Mouse (Mus musculus): ENCODE data around the gene Mdm1.
"Not testable (repeated sequence)": the region's sequence is repeated elsewhere in the genome, so short reads cannot be mapped to it uniquely, and the experiment has no call there.

The Mdm1 gene

GRCm38 (mm10) chr10:118125236-118125635 is 16.4 kb upstream of the Mdm1 start:
- DNase-seq, result no peak

DNA sequence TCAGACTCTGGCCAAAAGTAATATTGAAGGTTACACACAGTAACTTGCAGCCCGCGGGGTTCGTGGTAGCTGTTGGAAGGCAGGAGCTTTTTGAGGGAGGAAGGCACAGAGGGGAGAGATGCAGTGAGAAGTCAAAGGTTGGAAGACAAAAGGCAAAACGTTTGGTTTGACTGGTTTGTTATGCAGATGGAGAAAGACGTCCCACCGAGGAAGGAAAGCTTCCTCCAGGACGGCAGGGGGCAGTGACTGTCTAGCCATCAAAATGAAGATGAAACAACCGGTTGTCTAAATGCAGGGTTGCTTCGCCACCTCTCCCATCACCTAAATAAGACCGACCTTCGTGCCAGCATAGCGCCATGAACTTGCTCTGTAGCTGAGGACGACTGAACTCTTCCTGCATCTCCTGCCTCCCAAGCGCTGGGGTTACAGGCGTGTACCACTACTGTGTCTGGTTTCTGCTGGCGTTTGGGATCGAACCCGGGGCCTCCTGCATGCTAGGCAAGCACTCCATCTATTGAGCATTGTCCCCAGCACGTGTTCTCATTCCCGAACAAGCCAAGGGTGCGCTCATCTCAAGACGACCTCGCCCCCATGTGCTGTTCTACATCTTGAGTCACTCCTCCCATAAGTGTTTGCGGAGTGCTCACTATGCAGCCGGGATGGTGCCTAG is 15.7 kb upstream of the Mdm1 start:
- DNase-seq, result no peak

DNA sequence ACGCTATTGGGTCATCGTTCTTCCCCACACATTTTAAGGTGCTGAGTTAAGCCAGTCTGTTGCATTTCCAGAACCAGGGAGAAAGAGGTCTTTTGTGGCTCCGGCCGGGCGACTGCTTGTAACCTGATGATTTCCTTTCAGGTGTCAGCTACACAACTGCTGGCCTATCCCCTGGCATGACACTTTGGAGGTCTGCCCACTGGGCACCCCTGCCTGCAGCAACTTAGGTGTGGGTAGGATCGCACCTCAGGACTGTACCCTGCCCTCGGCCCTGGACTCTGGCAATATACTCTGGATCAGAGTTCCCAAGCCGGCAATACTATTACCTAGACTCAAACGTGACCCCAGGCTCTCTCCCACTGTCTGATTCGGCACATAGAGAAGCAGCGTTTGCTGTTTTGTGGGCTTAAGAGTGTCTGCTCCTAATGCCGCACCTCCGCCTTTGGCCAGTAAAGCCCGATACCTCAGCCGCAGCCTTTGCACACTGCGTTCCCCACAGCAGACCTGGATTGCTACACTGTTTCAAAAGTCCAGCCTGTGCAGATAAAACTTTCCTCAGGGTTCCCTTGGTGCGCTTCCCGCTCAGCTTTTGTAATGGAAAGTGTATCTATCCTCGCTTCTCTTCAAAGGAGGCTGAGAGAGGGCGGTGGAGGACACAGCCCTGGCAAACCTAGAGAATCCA is 12.5 kb upstream of the Mdm1 start:
- DNase-seq, result peak; percentile 21

- DNase-seq, result no peak
Measured at GRCm38 (mm10) chr10:118130016-118130415, 11.6 kb upstream of the Mdm1 start.

DNA sequence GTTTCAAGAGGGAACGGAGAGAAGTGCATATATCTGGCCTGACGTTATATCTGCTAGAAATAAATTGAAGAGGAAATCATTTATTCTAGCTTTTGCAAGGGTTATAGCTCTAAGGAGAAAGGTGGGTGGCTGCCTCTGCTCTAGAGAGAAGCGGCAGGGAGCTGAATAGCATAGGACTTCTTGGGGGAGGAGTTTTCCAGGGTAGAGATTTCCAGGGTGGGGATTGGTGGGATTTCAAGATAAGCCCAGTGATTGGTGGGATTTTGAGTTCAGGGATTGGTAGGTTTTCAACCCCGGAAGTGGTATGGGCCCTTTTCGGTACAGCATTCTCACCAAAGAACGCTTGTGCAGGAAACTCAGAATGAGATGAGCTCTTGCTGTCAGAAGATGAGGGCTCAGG is 8.6 kb upstream of the Mdm1 start:
- DNase-seq, result no peak

DNA sequence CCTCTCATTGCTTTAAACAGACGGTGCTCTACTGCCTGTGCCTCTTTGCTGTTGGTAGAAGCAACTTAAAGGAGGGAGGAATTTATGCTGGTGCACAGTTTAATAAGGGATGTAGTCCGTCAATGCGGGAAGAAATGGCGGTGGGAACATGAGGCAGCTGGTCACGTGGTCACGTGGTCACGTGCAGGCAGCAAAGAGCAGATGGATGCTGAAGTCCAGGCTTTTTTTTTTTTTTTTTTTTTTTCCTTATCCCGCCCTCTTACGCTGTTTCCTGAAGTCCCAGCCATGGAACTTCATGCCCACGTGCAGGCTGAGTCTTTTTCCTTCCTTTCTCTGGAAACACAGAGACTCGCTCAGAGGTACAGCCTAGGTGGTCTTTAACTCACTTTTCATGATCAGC is 3.1 kb upstream of the Mdm1 start:
- DNase-seq, result no peak

DNA sequence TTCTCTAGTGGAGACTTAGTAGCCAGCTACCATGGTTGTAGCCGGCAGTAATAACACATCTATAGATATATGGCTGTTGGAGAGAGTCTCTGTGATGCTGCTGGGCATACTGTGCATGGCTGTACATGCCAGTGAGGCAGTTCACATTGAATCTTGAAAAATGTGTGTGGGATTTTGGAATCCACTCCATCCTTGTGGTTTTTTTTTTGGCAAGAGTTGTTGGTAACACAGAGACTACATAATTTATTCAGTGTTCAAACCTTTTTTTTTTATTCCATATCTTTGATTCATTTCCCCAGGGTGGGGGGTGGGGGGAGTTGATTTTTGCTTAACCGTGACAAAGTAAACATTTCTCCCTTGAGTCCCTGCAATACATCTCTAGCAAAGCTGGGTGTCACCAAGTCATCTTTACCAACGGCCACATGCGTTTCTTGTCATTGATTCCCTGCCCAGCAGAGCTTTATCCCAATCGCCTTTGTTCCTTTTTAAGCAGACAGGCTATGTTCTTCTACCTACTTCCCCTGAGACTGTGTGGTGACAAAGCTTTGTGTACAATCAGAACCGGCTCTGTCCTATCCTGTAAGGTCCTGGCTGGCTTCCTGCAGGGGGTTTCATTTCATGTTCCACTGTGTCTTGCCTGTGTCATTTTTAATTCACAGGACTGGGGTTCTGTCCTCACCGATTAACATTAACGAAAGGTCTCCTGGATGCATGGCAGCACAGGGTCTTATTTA is 1.6 kb upstream of the Mdm1 start:
- no peak for DNase-seq

- no peak for DNase-seq
Measured at GRCm38 (mm10) chr10:118141884-118142801, 532 bp downstream of the Mdm1 start.

DNA sequence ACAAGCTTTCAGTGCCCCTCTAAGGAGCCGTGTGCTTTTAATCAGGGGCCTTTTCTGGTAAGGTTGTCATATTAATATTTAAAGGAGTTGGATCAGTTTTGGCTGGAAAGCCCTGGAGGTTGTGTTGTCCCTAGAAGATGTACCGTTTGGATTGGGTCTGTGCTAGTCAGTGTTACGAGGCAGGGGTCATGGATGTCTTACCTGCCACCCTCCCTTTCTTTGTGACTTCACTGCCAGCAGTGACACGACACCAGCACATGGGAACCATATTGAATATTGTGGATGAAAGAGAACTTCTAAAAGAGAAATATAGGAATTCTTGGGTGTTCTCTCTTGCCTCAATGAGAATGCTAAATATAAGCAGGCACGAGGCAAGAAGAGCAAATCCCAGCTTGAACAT is 7.8 kb downstream of the Mdm1 start:
- DNase-seq, result no peak

- DNase-seq, result no peak
Measured at GRCm38 (mm10) chr10:118150866-118151265, 9.3 kb downstream of the Mdm1 start.

DNA sequence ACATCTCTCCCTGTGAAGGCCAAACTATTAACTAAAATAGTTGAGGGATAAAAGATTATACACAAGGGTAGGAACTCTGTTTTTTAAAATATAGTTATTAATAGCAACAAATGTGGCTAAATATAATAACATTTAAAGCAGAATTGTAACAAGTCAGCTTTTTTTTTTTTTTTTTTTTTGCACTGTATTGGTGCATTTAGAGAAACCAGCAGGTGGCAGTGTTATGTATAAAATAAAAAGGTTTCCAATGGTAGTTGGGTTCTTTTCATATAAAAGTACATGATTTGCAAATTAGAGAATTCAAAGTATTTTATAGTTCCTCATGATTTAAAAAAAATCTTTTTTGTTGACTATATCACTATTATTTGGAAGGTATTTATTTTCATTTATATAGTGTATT is 14.3 kb downstream of the Mdm1 start:
- DNase-seq, result peak; percentile 20

GRCm38 (mm10) chr10:118161131-118161530 is 19.5 kb downstream of the Mdm1 start:
- no peak for DNase-seq

GRCm38 (mm10) chr10:118169212-118169611 is 27.6 kb downstream of the Mdm1 start:
- DNase-seq, result no peak

DNA sequence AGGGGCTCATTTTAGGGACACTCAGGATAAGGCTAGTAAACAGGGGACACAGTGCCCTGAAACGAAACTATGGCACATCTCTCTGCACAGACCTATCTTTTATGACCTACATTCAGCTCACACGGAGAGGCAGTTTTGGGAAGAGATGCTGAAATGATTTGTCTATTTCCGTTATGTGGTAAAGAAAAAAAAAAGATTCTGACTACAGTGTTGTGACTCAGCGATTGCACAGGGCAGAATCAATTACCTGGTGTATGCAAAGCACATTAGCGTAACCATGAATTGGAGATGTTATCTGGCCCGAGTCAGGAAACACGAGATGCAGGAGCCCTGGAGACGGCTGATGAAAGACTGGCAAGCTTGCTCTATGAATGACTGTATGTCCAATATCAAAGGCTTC is 30.8 kb downstream of the Mdm1 start:
- DNase-seq, result no peak

DNA sequence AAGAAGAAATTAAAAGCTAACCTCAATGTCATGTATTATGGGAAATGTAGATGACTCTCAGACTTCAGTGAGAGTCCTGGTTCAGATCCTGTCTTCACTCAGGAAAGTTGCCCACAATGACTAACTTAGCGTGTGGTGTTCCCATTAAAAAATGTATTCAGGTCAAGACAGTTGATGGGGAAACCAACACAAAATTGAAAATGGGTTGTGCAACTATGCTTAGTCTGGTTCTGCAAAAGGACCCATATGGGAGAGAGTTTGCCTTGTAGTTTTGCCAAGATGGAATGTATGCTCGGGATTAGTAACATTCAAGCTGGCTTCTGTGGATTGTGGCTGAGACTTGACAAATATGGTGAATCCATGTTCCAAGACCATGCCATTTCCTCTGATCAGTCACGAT is 31.3 kb downstream of the Mdm1 start:
- DNase-seq, result no peak

- DNase-seq, result not testable (repeated sequence)
Measured at GRCm38 (mm10) chr10:118175542-118175941, 33.9 kb downstream of the Mdm1 start.

DNA sequence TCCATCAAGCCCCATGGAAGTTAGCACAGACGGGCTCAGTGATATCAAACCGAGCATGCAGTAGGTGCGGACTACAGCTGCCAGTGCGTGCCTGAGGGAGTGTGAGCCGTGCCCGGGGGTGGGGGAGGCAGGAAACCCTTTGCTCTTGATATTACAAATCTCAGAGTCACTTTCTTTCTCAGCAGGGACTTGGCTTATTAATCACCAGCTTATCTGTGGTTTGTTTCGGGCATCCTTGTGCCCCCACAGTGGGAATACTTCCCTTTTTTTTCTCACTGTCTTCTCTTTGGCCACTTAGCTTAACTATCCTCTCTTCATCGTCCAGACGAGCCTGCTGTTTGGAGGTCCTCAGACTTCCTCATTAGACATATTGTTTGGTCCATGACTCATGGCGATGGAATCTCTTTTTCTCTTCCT is 37.1 kb downstream of the Mdm1 start:
- no peak for DNase-seq

DNA sequence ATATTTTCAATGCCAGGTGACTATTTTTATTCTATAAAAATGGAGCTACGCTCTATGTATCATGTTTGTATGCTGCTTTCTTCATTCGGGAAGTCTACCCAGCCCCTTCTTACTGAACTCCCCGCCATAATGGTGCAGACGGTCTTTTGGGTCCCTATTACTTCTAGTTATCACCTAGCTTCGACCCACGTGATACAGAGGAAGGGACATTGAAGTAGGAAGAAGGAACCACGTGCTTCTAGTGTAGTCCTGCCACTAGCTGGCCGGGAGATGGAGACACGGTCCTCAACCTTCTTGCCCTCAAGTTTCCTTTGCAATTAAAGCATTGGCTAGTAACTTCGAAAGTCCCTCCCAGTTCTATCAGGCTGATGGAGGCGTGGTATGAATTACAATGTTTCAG is 37.7 kb downstream of the Mdm1 start:
- no peak for DNase-seq

GRCm38 (mm10) chr10:118195150-118195549 is 53.5 kb downstream of the Mdm1 start:
- not testable (repeated sequence) for DNase-seq

DNA sequence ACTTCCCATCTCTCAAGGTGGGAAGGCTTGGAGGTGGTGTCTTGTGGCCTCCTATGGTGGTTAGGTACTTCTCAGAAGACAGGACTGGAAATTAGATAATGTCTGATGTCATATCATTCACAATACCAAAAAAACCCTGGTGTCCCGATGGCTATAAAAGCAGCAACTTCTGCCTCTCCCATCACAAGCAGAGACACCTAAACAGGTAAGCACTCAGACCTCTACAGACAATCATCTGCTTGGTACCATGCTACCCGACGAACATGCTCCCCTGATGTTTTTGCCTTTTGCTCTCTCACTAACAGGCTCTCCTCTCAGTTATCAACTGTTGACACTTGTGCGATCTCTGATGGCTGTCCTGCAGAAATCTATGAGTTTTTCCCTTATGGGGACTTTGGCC is 63.0 kb downstream of the Mdm1 start, which contains the start of gene Il22:
Gene Il22 (plus strand): TSS at position 301 of the 400 bp plus-strand sequence.
- DNase-seq, result no peak

DNA sequence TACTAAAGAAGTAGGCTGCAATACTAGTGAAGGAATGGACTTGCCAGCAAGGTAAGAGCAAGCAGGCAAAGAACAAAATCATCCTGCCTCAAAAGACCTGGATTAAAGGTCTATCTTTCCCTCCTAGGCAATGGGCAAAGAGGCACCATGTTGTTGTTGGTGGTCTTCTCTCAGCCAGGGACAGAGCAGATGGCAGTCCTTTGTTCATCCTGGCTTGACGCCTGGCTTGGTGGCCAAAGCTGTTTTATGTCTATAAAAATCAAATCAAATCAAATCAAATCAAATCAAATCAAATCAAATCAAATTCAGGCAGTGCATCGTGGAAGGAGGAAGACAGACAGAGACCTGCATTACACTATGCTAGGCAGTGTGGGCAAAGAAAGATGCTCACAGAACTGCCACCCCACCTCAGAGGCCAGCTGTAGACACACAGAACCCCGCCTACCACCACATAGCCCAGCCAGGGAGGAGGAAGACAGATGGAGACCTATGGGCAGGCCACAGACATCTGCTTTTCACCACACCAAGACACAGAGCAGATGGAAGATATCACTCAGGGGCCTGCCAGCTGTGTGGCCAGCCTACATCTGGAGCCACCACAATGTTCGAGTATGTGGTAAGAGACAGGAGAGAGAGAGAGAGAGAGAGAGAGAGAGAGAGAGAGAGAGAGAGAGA is 74.2 kb downstream of the Mdm1 start:
- DNase-seq, result not testable (repeated sequence)
